Mouse (Mus musculus) hindbrain, embryonic 14.5 days (tissue): Measurements from ENCODE around the gene Phkb. TPM values are rescaled to one million over a fixed set of nuclear protein-coding genes. Genes with fewer than 3 reads are reported as not detected.

Experiments
- ATAC-seq: fragments of 200-750 bp; cut with Nextera tagmentation; 2 replicates; pipeline ENCODE4 v1.8.0; 2017; ENCODE audit warnings: moderate number of reproducible peaks, mild to moderate bottlenecking, moderate TSS enrichment, moderate library complexity; ENCODE audit not compliant: low FRiP score
- DNase-seq: peaks from one replicate; pipeline ENCODE4 v3.0.0-alpha.2; 2015; ENCODE audit warnings: low spot score
- H3K27ac ChIP-seq: fragments of 300-500 bp; sonication (generic); 2 replicates; pipeline ENCODE4 v1.5.1; 2014; ENCODE audit warnings: mild to moderate bottlenecking, moderate library complexity
- H3K27me3 ChIP-seq: fragments of 300-500 bp; sonication (generic); 2 replicates; pipeline ENCODE4 v1.6.1; 2014; ENCODE audit warnings: mild to moderate bottlenecking, low read length, mixed read lengths; ENCODE audit not compliant: control insufficient read depth, insufficient read depth
- H3K36me3 ChIP-seq: fragments of 300-500 bp; sonication (generic); replicated peaks from 2 replicates; pipeline ENCODE4 v1.6.1; 2014; ENCODE audit not compliant: control insufficient read depth, insufficient read depth
- H3K4me1 ChIP-seq: fragments of 300-500 bp; sonication (generic); replicated peaks from 2 replicates; pipeline ENCODE4 v1.6.1; 2014; ENCODE audit warnings: antibody characterized with exemption, low read length, mixed read lengths; ENCODE audit not compliant: control insufficient read depth, insufficient read depth
- H3K4me2 ChIP-seq: fragments of 300-500 bp; sonication (generic); replicated peaks from 2 replicates; pipeline ENCODE4 v1.6.1; 2014; ENCODE audit warnings: mild to moderate bottlenecking, moderate library complexity
- H3K4me3 ChIP-seq: fragments of 300-500 bp; sonication (generic); replicated peaks from 2 replicates; pipeline ENCODE4 v1.5.1; 2014; ENCODE audit warnings: mild to moderate bottlenecking, low read length
- H3K9ac ChIP-seq: fragments of 300-500 bp; sonication (generic); 2 replicates; pipeline ENCODE4 v1.6.1; 2014
- H3K9me3 ChIP-seq: fragments of 300-500 bp; sonication (generic); 2 replicates; pipeline ENCODE4 v1.6.1; 2016; ENCODE audit warnings: low read length; ENCODE audit not compliant: control insufficient read depth
- WGBS: fragments of 180-500 bp; shearing (Covaris S2); extraction: QIAGEN DNeasy Blood & Tissue Kit; methylation state at CpG from one replicate; pipeline ENCODE4 v1.1.7; 2014; 5-methylcytosine and 5-hydroxymethylcytosine counted together
- polyA plus RNA-seq: library from polyadenylated mRNA; unstranded; fragments of >200 nt; fragmentation: Nextera tagmentation; extraction: Ambion mirVana; gene quantifications from 2 replicates; pipeline ENCODE4 v1.2.1, GENCODE M21; 2014

Phkb gene
- polyA plus RNA-seq, 1 experiment from 2014 or later = 50.8 TPM

DNA sequence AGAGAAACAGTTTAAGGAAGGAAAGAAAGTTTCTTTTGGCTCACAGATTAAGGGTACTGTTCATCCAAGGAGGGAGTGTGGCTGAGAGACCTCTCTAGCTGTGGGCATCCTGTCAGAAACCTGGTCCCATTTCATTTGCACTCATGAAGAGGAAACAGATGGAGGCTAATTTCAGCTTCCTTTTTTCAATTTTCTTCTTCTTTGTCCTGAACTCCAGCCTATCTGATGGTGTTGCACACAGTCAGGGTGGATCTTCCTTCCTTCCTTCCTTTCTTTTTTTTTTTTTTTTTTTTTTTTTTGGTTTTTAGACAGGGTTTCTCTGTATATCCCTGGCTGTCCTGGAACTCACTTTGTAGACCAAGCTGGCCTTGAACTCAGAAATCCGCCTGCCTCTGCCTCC, 152.9 kb downstream of the Phkb start:
- Histone ChIP-seq H3K36me3 (no peaks in the 10 kb centered on the region), H3K9ac (no peak overlapping the region), H3K27me3 (no peaks in the 10 kb centered on the region), H3K4me1 (no peaks in the 10 kb centered on the region), H3K4me3 (no peak overlapping the region), H3K27ac (no peak overlapping the region), H3K4me2 (no peak overlapping the region), H3K9me3 (no peaks in the 10 kb centered on the region)
- DNase-seq (no peak), ATAC-seq (no peak)
- WGBS = 94% methylated on average over 1 of the region's 1 CpGs

DNA sequence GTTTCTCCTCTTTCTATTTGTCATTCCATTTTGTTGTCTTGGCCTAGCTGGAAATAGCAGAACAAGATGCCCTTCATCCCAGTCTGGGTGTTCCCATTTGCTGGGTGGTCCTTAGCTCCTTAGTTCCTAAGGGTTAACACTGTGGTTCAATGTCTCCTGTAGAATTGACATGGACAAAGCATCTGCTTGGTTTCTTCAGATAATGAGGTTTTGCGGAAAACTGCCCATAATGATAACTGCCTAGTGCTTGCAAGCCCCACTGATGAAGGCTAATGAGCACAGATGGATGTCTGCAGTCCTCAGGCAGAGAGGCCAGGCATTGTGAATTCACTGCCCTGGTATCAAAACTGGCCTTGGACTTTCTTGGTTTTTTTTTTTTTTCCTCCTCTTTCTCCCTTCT, 155.2 kb downstream of the Phkb start:
- Histone ChIP-seq H3K4me2 (no peak overlapping the region), H3K36me3 (no peaks in the 10 kb centered on the region), H3K27me3 (no peaks in the 10 kb centered on the region), H3K27ac (no peak overlapping the region), H3K4me3 (no peak overlapping the region), H3K9me3 (no peaks in the 10 kb centered on the region), H3K9ac (no peak overlapping the region), H3K4me1 (no peaks in the 10 kb centered on the region)
- no peak for ATAC-seq
- 52% methylated on average over 1 of the region's 1 CpGs for WGBS
- DNase-seq = no peak

DNA sequence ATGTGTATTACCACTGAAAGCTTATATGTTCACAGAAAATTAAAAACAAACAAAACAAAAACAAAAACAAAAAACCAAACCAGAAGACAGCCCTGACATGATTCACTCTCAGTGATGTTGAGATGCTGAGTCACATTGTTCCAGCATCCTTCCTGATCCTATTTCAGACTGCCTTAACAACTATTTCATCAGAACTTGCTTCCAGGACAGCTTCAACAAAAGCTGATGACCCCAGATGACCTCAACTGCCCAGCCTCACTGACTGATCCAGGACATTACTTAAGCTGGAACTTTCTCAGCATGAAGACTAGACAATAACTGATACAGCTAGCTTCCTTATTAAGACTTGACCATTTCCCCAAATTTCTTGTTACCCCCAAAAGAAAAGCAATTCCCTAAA, 165.7 kb downstream of the Phkb start:
- no peak for DNase-seq
- Histone ChIP-seq H3K4me2 (no peak overlapping the region), H3K27ac (no peak overlapping the region), H3K4me3 (no peak overlapping the region), H3K27me3 (no peaks in the 10 kb centered on the region), H3K9ac (no peak overlapping the region), H3K9me3 (no peaks in the 10 kb centered on the region), H3K4me1 (no peaks in the 10 kb centered on the region), H3K36me3 (no peaks in the 10 kb centered on the region)
- ATAC-seq = no peak

DNA sequence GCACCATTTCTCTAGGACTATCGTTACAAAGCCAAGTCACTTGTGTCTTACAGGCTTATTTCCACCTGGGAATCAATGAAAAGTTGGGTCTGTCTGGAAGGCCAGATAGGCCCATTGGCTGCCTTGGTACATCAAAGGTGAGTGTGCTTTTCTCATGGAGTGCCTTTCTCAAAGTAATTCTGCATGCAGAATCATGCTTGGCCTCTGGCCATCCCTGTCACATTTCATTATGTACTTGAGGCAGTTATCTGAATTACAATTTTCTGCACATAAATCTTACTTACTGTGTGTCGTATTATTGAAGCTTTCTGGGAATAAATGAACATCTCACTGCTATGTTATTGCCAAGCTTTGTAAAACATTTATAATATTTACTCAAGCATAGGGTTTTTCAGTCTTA, 176.0 kb downstream of the Phkb start:
- DNase-seq = peak; percentile 40
- Histone ChIP-seq H3K36me3 (peaks cover 4% of the 10 kb centered on the region; the same call in 1 of the 2 replicates), H3K27ac (no peak overlapping the region), H3K4me2 (no peak overlapping the region), H3K27me3 (no peaks in the 10 kb centered on the region), H3K4me1 (no peaks in the 10 kb centered on the region), H3K4me3 (no peak overlapping the region), H3K9ac (no peak overlapping the region), H3K9me3 (no peaks in the 10 kb centered on the region)
- 49% methylated on average over 2 of the region's 2 CpGs for WGBS
- ATAC-seq = no peak

DNA sequence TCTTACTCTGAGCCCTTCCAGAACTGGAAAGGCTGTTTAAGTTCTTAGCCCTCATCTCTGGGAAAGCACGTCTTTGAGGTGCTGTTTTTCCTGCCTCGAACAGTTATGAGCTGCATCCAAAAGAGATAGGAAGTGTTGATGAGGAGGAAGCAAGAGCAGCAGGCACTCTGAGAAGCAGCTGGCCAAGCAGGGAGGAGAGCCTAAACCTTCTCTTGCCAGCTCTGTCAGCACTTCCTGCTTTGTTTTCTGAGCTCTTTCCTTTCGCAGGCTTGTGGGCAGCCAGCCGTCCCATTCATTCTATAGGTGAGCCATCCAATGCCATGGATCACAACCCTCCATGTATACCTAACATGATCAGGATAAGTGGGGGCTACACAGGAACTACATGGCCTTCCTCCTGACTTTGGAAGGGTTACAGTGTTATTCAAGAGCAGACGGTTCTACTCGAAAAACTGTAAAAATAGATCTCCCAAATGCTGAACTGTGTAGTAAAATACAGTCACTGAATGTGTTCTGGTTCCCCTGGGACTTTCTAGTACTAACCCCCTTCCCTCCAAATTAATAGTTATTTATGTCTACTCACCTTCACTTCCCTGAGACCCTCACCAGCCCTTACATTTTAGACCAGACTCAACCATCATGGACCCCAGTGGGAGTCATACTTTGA, 188.0 kb downstream of the Phkb start:
- DNase-seq (no peak), ATAC-seq (no peak)
- Histone ChIP-seq H3K9me3 (no peaks in the 10 kb centered on the region), H3K36me3 (no peaks in the 10 kb centered on the region), H3K9ac (no peak overlapping the region), H3K4me2 (no peak overlapping the region), H3K27ac (no peak overlapping the region), H3K4me1 (no peaks in the 10 kb centered on the region), H3K4me3 (no peak overlapping the region), H3K27me3 (no peaks in the 10 kb centered on the region)
- WGBS = 86% methylated on average over 6 of the region's 6 CpGs

DNA sequence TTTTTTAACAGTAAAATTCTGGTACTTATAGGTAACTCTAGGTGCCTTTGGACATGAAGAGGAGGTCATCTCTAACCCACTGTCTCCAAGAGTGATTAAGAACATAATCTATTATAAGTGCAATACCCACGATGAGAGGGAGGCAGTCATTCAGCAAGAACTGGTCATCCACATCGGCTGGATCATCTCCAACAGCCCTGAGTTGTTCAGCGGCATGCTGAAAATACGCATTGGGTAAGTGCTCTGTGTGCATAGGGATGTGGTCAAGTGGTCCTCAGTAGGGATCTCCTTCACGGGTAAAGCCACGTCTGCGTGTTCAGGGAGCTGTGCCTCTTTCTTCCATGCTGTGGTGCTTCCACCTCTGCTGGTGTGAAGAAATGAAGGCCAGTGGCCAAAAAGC, 188.7 kb downstream of the Phkb start:
- DNase-seq = no peak

DNA sequence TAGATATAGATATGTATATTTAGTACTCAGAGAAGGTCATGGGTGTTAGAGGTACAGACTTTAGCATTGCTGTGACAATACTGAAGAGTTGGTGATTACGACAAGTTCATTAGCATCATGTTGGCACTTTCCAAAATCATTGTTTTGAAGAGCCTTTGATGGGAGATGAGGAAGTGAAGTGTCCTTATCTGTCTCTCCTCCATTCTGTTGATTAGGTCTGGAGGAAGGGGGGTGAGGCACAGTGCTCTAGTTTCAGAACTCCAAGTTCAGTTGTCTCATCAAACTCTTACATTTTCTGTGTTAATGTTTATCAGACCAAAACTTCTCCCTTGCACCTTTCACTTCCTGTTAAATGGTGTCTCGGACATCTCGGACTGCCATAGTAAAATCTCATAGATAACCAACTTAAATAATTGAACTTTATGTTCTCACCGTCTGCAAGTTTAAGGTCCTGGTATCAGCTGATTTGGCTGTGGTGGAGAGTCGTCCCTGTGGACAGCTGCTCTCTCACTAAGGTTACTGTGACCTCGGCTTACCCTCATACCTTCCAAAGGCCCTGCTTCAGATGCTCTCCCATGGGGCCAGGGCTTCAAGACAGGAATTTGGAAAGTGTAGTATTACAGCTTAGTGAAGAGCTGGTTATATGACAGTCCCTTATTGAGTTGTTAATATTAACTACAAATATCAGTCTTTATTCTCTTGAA, 194.1 kb downstream of the Phkb start:
- WGBS = 87% methylated on average over 6 of the region's 6 CpGs
- Histone ChIP-seq H3K4me2 (no peak overlapping the region), H3K4me3 (no peak overlapping the region)

More for the DNA sequence above, 188.7 kb downstream of the Phkb start:
- H3K9ac ChIP-seq = no peak overlapping the region
- H3K4me1 ChIP-seq = no peaks in the 10 kb centered on the region
- no peak overlapping the region for H3K27ac ChIP-seq
- no peak overlapping the region for H3K4me3 ChIP-seq
- H3K36me3 ChIP-seq = no peaks in the 10 kb centered on the region
- 88% methylated on average over 7 of the region's 7 CpGs for WGBS
- H3K27me3 ChIP-seq = no peaks in the 10 kb centered on the region
- no peak for ATAC-seq
- H3K4me2 ChIP-seq = no peak overlapping the region
- H3K9me3 ChIP-seq = no peaks in the 10 kb centered on the region

DNA sequence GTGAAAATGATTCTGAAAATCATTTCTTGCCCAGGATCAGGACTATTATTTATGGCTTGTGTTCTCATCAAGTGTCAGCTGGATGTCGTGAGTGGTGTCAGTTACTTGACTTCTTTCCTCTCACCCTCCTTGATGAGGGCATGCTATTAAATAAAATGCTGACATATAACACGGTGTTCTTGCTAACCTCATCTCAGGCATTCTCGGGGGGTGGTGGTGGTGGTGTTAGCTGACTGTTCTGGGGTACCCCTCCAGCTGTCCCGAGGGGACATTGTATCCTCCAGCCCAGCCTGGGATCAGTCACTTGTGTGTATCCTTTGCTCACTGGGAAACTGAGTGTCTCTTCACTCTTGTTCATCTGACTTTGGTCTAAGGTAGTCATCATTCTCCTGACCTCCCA, 194.6 kb downstream of the Phkb start:
- H3K4me2 ChIP-seq = no peak overlapping the region
- DNase-seq (no peak), ATAC-seq (no peak)
- H3K9ac ChIP-seq = no peak overlapping the region
- no peak overlapping the region for H3K27ac ChIP-seq
- H3K4me1 ChIP-seq = no peaks in the 10 kb centered on the region
- WGBS = 89% methylated on average over 4 of the region's 4 CpGs
- no peaks in the 10 kb centered on the region for H3K27me3 ChIP-seq
- H3K4me3 ChIP-seq = no peak overlapping the region
- H3K9me3 ChIP-seq = no peaks in the 10 kb centered on the region
- H3K36me3 ChIP-seq = no peaks in the 10 kb centered on the region

More for the DNA sequence above, 194.1 kb downstream of the Phkb start:
- DNase-seq (no peak), ATAC-seq (no peak)
- H3K9me3 ChIP-seq = no peaks in the 10 kb centered on the region
- H3K36me3 ChIP-seq = no peaks in the 10 kb centered on the region
- no peak overlapping the region for H3K27ac ChIP-seq
- no peaks in the 10 kb centered on the region for H3K27me3 ChIP-seq
- H3K4me1 ChIP-seq = no peaks in the 10 kb centered on the region
- H3K9ac ChIP-seq = no peak overlapping the region

DNA sequence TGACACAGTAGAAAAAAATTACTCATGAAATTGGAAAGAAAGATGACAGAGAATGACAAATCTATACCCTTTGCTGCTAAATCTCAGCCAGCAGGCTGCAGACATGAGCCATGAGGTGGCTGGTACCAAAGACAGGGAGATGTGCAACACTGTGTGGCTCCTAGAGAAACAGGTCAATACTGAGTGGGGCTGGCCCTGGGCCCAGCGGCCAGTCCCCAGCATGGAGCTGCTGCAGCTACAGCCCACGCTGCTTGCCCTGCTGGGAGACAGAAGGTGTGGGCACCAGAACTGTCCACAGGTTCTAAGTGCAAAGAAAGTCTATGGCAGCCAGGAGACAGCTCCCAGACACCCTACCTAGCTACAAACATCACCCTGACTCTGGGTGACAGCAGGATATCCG, 197.7 kb downstream of the Phkb start:
- no peak for DNase-seq
- H3K4me3 ChIP-seq = no peak overlapping the region
- ATAC-seq = no peak
- no peaks in the 10 kb centered on the region for H3K27me3 ChIP-seq
- H3K27ac ChIP-seq = no peak overlapping the region
- H3K9me3 ChIP-seq = no peaks in the 10 kb centered on the region
- WGBS = 80% methylated on average over 3 of the region's 3 CpGs
- no peak overlapping the region for H3K4me2 ChIP-seq
- H3K36me3 ChIP-seq = no peaks in the 10 kb centered on the region
- H3K4me1 ChIP-seq = 0 out of 2 replicates have a peak, but pooled peaks cover 3% of the 10 kb centered on the region
- H3K9ac ChIP-seq = no peak overlapping the region
